Comparison of ENCODE assay signal across 17 mouse cellular contexts in genomic region chr13:114907876-114908275, GRCm38 (mm10).
"Had no signal": no experiment of that assay in that cellular context is flagged by ENCODE, and none has a peak within 500 bp of the region (broad histone marks: within the 10 kb centered on the region; RNA-seq: fewer than 3 reads in every experiment).

No protein-coding gene starts in this region.

- ATAC-seq: liver, embryonic 12.5 days; liver, postnatal 0 days; lung, postnatal 0 days; midbrain, embryonic 13.5 days; midbrain, embryonic 15.5 days; midbrain, embryonic 16.5 days had no signal

- DNase-seq: left cerebral cortex, postnatal 4 days; liver; liver, embryonic 13.5 days; liver, postnatal 0 days; lung, adult 18-20 months; lung, adult 2 months; lung, embryonic 14.5 days; lung, postnatal 10 days; lung, postnatal 14 days; lung, postnatal 36 days; lung, postnatal 4 days; midbrain, embryonic 14.5 days had no signal
